Mouse (Mus musculus): ENCODE measurements around the gene Olfr860. TPM values are rescaled to one million over a fixed set of nuclear protein-coding genes. Genes with fewer than 3 reads are reported as not detected.
"Not testable (repeated sequence)": the region's sequence is repeated elsewhere in the genome, so short reads cannot be mapped to it uniquely, and the experiment has no call there.

Olfr860 gene
- not detected for total RNA-seq (2021)
- long read RNA-seq, experiment 1 = 0 reads
- long read RNA-seq, experiment 2 = 0 reads

DNA sequence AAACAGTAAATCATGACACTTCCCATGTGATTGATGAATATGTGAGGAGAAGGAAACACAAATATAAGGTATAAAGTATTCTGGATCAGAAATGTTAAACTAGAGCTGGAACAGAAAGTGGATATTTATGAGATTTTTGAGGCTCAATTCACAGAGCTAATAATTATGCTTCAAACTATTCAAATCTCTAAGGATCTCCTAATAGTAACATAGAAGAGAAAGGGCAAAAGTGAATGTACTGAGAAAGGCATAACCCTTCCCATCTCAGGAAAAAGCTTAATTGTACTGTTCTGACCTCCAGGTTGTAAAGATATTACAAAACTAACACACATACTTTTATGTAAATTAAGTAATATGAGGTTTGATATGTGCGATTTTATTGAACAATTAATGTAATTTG lies at the start of gene Olfr860:
Gene Olfr860, minus strand, starts transcription at position 101 of the 400 bp plus-strand sequence.
- intact Hi-C loops (cut with DNase I) = no loop called here
- Histone ChIP-seq H3K27ac (no peak within 1 kb of the TSS), H3K4me3 (no peak within 1 kb of the TSS)
- TF ChIP-seq CTCF (IDR thresholded peaks at IDR 0.05) = no peak
- no peak for DNase-seq

DNA sequence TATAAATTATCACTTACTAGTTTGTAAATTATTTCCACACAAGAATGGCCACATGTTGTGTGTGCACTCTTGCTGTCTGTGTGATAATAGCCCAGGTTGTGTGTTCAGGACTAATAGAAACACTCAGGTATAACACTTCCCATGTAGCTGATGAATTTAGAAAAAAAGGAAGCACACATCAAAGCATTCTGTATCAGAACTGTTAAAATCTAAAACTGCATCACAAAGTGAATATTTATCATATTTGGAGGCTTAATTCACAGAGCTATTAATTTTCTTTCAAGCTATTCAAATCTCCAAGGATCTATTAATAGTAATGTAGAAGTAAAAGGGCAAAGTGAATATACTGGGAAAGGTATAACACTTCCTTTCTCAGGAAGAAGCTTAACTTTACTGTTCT lies 38.4 kb upstream of the Olfr860 start, which contains the start of gene Olfr862:
Gene Olfr862, minus strand, starts transcription at position 101 of the 400 bp plus-strand sequence.
- TF ChIP-seq CTCF (IDR thresholded peaks at IDR 0.05) = no peak
- DNase-seq = no peak
- intact Hi-C loops (cut with DNase I) = no loop called here
- Histone ChIP-seq H3K4me3 (no peak within 1 kb of the TSS), H3K27ac (no peak within 1 kb of the TSS)

DNA sequence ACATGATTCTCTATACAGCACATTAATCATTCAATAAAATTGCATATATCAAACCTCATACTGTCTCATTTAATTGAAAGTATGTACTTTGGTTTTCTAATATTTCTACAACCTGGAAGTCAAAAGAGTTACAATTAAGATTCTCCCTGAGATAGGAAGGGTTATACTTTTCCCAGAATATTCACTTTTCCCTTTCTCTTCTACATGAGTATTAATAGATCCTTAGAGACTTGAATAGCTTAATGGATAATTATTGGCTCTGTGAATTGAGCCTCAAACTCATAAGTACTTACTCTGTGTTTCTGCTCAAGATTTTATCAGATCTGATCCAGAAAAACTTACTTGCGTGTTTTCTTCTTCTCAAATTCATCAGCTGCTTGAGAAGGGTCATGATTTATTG lies 44.9 kb downstream of the Olfr860 start, which contains the start of gene Olfr859:
Gene Olfr859, plus strand, starts transcription at position 301 of the 400 bp plus-strand sequence.
- H3K27ac ChIP-seq; intact Hi-C loops (cut with DNase I); H3K4me3 ChIP-seq; DNase-seq: not testable (repeated sequence)

DNA sequence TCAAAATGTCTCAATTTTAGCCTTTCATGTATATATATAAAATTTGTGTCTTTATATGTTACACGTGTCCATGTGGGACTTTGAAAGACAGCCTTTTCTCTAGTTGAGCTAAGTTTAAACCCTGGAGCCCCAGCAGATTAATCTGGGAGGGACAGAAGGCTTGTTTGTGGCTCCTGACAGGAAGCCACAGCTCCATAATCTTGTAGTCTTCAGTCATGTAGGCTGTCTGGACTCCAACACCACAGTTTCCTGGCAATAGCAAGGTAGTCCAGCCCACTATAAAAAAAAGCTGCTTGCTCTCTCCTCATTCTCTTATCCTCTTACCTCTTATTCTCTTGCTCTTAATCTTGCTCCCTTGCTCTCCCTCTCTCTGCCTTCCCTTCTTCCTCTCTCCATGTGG lies 46.5 kb downstream of the Olfr860 start:
- DNase-seq = no peak
- H3K4me3 ChIP-seq = no peak overlapping the region
- intact Hi-C loops (cut with DNase I) = no loop called here
- no peak for TF ChIP-seq CTCF (IDR thresholded peaks at IDR 0.05)
- no peak overlapping the region for H3K27ac ChIP-seq

Other genes starting within 250 kb of the Olfr860 start
- 10 to 100 TPM; 15.3 to 15.4 TPM for gene Zfp317, start 227.6 kb downstream of the Olfr860 start, total RNA-seq (2021)
- gene Olfr857, start 140.3 kb downstream of the Olfr860 start, total RNA-seq (2021) = not detected
- gene Olfr58, start 69.5 kb downstream of the Olfr860 start, total RNA-seq (2021) = not detected
- not detected for gene Olfr859, start 44.8 kb downstream of the Olfr860 start, total RNA-seq (2021)
- not detected for gene Olfr862, start 38.3 kb upstream of the Olfr860 start, total RNA-seq (2021)
- not detected for gene Olfr77, start 67.1 kb upstream of the Olfr860 start, total RNA-seq (2021)
- not detected for gene Olfr866, start 178.3 kb upstream of the Olfr860 start, total RNA-seq (2021)
- gene Olfr867, start 207.8 kb upstream of the Olfr860 start, total RNA-seq (2021) = not detected
- gene Olfr868, start 248.9 kb upstream of the Olfr860 start, total RNA-seq (2021) = not detected